Mouse (Mus musculus) ES-Bruce4 (cell line): Measurements from ENCODE around the gene Chrna9. TPM values are rescaled to one million over a fixed set of nuclear protein-coding genes. Genes with fewer than 3 reads are reported as not detected.
"Not testable (repeated sequence)": the region's sequence is repeated elsewhere in the genome, so short reads cannot be mapped to it uniquely, and the experiment has no call there.

Experiments
- H3K27ac ChIP-seq: 2 replicates; pipeline ENCODE4 v1.5.1; 2012; ENCODE audit warnings: low read length, inconsistent platforms; ENCODE audit not compliant: insufficient read depth
- H3K27me3 ChIP-seq: 2 replicates; pipeline ENCODE4 v1.6.1; 2012; ENCODE audit warnings: mild to moderate bottlenecking, low read length, inconsistent platforms; ENCODE audit not compliant: control insufficient read depth, poor library complexity, insufficient read depth, severe bottlenecking
- H3K36me3 ChIP-seq: 2 replicates; pipeline ENCODE4 v1.6.1; 2012; ENCODE audit warnings: inconsistent platforms, mild to moderate bottlenecking, low read length, moderate library complexity; ENCODE audit not compliant: control insufficient read depth, poor library complexity, insufficient read depth, severe bottlenecking
- H3K4me1 ChIP-seq: one replicate; pipeline ENCODE4 v1.8.1; 2011; ENCODE audit warnings: low read length; ENCODE audit not compliant: control insufficient read depth, insufficient read depth
- H3K4me3 ChIP-seq: 2 replicates; pipeline ENCODE4 v1.5.1; 2011; ENCODE audit warnings: low read depth, mild to moderate bottlenecking, low read length
- H3K9ac ChIP-seq: 2 replicates; pipeline ENCODE4 v1.6.1; 2012; ENCODE audit warnings: low read depth, mild to moderate bottlenecking, inconsistent platforms; ENCODE audit not compliant: poor library complexity, severe bottlenecking
- H3K9me3 ChIP-seq: replicated peaks from 2 replicates; pipeline ENCODE4 v1.6.1; 2012; ENCODE audit warnings: mild to moderate bottlenecking, low read length, inconsistent platforms; ENCODE audit not compliant: control insufficient read depth, poor library complexity, insufficient read depth, severe bottlenecking
- CTCF ChIP-seq: IDR thresholded peaks from one replicate; pipeline ENCODE4 v1.8.1; 2011; ENCODE audit warnings: low read depth, low read length
- EP300 ChIP-seq: IDR thresholded peaks from 2 replicates; pipeline ENCODE4 v1.6.1; 2011; ENCODE audit warnings: low read depth, low read length; ENCODE audit not compliant: insufficient read depth
- POLR2A ChIP-seq: IDR thresholded peaks from one replicate; pipeline ENCODE4 v1.8.1; 2011; ENCODE audit warnings: low read length; ENCODE audit not compliant: insufficient read depth
- polyA plus RNA-seq: library from polyadenylated mRNA; stranded (reverse); fragments of >200 nt; gene quantifications from 2 replicates; pipeline ENCODE4 v1.2.4, GENCODE M21; 2011; ENCODE audit warnings: low read depth; ENCODE audit not compliant: missing spikeins, insufficient read depth, insufficient read length

The Chrna9 gene
- polyA plus RNA-seq, 1 experiment, result 5.6 TPM

DNA sequence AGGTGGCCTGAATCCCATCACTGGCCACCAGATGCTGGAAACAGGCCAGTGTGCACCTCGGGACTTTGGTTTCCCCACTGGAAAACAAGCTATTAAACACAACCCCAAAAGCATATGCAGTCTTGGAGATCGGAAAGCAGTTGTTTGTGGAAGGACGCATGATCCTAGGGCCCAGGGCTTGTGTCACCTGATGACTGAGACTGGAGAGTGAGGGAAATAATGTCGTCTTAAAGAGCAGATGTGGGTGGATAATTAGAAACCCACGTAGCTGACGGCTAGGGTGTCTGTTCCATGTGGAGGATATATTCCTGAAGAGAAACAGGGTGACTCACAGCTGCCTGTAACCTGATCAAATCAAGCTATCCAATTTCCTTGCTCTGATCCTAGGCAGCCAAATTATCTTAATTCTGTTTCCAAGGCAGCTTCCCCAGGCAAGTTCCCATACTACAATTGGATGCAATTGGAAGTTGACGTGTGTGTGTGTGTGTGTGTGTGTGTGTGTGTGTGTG, 31.1 kb downstream of the Chrna9 start:
- Histone ChIP-seq H3K4me3 (no peak overlapping the region), H3K27me3 (no peaks in the 10 kb centered on the region), H3K4me1 (no peaks in the 10 kb centered on the region), H3K27ac (no peak overlapping the region; the same call in 1 of the 2 replicates), H3K36me3 (no peaks in the 10 kb centered on the region), H3K9me3 (no peaks in the 10 kb centered on the region), H3K9ac (no peak overlapping the region)
- TF ChIP-seq EP300, result no peak
- no peak for TF ChIP-seq CTCF
- TF ChIP-seq POLR2A, result no peak

DNA sequence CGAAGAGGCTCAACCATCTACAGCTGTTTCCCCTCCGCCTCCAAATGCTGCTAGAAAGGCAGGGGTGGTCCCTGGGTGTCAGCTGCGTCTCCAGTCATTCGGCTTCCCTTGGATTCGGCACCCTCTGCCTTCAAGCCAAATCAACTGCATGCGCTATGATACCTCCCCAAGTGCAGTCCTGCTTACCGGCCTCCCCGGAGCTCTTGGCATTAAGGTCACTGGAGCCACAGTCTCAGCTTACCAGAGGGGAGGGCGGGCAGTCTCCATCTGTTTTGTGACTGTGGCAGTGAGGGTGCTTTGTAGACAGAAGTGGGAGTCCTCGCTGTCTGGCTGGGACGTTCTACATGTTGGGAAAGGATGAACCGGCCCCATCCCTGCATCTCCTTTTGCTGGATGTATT, 32.4 kb downstream of the Chrna9 start:
- H3K27ac ChIP-seq, result peak overlapping the region; percentile 73
- no peaks in the 10 kb centered on the region for H3K36me3 ChIP-seq

DNA sequence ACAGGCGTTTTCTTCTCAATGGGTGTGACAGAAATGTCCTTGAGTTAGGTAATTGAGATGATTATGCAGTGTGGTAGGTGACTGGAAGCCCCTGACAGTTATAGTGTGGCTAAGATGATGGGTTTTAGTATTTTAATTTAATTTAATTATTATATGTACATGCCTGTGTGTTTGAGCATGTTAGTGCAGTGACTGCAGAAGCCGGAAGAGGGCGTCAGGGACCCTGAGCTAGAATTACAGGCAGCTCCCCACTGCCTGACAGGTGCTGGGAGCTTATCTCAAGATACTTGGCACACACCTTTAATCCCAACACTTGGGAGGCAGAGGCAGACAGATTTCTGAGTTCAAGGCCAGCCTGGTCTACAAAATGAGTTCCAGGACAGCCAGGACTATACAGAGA, 33.3 kb downstream of the Chrna9 start:
- Histone ChIP-seq H3K4me1 (no peaks in the 10 kb centered on the region), H3K9me3 (no peaks in the 10 kb centered on the region), H3K4me3 (no peak overlapping the region), H3K36me3 (no peaks in the 10 kb centered on the region), H3K27me3 (no peaks in the 10 kb centered on the region), H3K9ac (peak overlapping the region; percentile 77), H3K27ac (no peak overlapping the region)
- no peak for TF ChIP-seq POLR2A
- peak; percentile 67 for TF ChIP-seq CTCF

More for the DNA sequence above, 32.4 kb downstream of the Chrna9 start:
- H3K9ac ChIP-seq, result peak overlapping the region; percentile 77
- H3K4me3 ChIP-seq, result peak overlapping the region; percentile 43
- TF ChIP-seq CTCF, result no peak
- no peak for TF ChIP-seq EP300
- no peak for TF ChIP-seq POLR2A
- H3K4me1 ChIP-seq, result no peaks in the 10 kb centered on the region
- H3K9me3 ChIP-seq, result no peaks in the 10 kb centered on the region
- no peaks in the 10 kb centered on the region for H3K27me3 ChIP-seq

DNA sequence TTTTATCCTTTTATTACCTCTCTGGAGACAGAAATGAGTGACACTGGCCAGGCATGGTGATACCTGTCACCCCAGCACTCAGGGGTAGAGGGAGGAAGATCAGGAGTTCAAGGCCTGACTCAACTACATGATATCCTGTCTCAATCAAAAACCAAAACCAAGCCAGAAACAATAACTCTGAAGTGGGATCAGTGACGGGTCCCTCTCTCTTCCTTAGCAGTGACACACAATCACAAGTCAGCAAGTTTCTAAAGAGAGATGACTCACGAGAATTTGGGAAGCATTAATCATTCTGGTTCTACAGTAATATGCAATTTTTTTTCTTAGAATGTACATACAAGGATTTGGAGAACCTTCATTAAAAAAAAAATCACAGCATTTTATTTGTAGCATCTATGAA, 38.5 kb downstream of the Chrna9 start:
- TF ChIP-seq POLR2A (no peak), EP300 (no peak), CTCF (no peak)
- H3K9me3 ChIP-seq, result no peaks in the 10 kb centered on the region

DNA sequence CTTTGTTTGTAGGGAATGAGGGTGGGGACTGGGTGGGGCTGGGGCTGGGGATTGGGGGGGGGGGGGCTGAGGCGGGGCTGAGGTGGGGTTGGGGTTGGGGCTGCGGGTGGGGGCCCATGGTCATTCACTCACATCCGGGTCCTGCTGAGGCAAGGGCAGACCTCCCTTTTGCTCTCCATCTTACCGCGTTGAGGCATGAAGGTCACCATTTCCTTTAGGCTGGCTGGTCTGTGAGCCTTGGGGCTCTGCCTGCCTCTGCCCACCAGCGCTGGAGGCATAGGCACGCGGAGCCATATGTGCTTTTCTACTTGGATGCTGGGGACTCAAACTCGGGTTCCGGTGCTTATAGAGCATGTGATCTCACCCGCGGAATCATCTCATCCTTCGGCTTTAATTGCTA, 41.0 kb downstream of the Chrna9 start:
- peak overlapping the region; percentile 47 for H3K9ac ChIP-seq
- TF ChIP-seq EP300, result peak; percentile 96
- no peak for TF ChIP-seq POLR2A
- H3K4me1 ChIP-seq, result peaks cover 7% of the 10 kb centered on the region
- no peaks in the 10 kb centered on the region for H3K27me3 ChIP-seq
- no peaks in the 10 kb centered on the region for H3K9me3 ChIP-seq
- no peaks in the 10 kb centered on the region for H3K36me3 ChIP-seq
- peak overlapping the region; percentile 91 for H3K27ac ChIP-seq
- peak overlapping the region; percentile 79 for H3K4me3 ChIP-seq

More for the DNA sequence above, 38.5 kb downstream of the Chrna9 start:
- Histone ChIP-seq H3K27me3 (no peaks in the 10 kb centered on the region), H3K27ac (no peak overlapping the region), H3K9ac (no peak overlapping the region; the same call in 1 of the 2 replicates), H3K4me3 (no peak overlapping the region), H3K4me1 (peaks cover 5% of the 10 kb centered on the region), H3K36me3 (no peaks in the 10 kb centered on the region)

DNA sequence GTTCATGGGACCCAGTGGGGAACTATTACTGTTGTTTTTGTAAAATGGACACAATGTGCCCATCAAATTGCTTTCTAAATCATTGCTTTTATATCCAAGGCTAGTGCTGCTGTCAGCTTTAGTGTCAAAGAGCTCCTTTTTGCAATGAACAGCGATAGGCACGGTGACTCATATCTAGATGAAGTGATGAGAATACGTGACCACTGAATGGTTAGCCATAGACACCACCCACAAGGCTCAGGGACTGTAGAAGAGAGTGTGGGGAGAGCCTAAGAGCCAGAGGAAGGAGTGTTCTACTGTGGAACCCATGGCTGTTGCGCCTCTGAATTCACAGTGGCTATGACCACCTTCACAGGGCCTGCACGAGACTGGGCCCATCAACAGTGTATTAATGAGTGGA, 51.7 kb downstream of the Chrna9 start:
- Histone ChIP-seq H3K9ac (no peak overlapping the region), H3K36me3 (no peaks in the 10 kb centered on the region), H3K9me3 (no peaks in the 10 kb centered on the region), H3K27me3 (no peaks in the 10 kb centered on the region), H3K27ac (no peak overlapping the region), H3K4me1 (peaks cover under 1% of the 10 kb centered on the region), H3K4me3 (no peak overlapping the region)
- TF ChIP-seq EP300 (no peak), POLR2A (no peak), CTCF (no peak)

DNA sequence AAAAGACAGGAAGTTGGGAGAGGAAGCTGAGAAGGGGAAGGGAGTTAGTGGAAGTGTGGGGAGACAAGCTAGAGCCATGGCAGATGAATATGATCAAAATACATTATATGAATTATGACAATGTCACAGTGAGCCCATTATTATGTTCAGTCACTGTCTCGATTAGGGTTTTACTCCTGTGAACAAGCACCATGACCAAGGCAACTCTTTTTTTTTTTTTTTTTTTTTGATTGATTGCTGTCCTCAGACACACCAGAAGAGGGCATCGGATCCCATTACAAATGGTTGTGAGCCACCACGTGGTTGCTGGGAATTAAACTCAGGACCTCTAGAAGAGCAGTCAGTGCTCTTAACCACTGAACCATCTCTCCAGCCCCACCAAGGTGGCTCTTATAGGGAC, 52.3 kb downstream of the Chrna9 start:
- H3K36me3 ChIP-seq, H3K27ac ChIP-seq, H3K27me3 ChIP-seq, H3K4me1 ChIP-seq, H3K4me3 ChIP-seq, H3K9ac ChIP-seq, H3K9me3 ChIP-seq: not testable (repeated sequence)
